Mouse (Mus musculus) hindbrain, embryonic 12.5 days (tissue): ENCODE data around the gene Lrp6. TPM values are rescaled to one million over a fixed set of nuclear protein-coding genes. Genes with fewer than 3 reads are reported as not detected.

Source experiments
- ATAC-seq: fragments of 200-750 bp; cut with Nextera tagmentation; 2 replicates; pipeline ENCODE4 v1.8.0; 2017; ENCODE audit warnings: moderate TSS enrichment; ENCODE audit not compliant: low FRiP score
- H3K27ac ChIP-seq: fragments of 300-500 bp; sonication (generic); 2 replicates; pipeline ENCODE4 v1.5.1; 2016; ENCODE audit warnings: mild to moderate bottlenecking
- H3K27me3 ChIP-seq: fragments of 300-500 bp; sonication (generic); 2 replicates; pipeline ENCODE4 v1.6.1; 2016; ENCODE audit warnings: mild to moderate bottlenecking
- H3K36me3 ChIP-seq: fragments of 300-500 bp; sonication (generic); 2 replicates; pipeline ENCODE4 v1.6.1; 2016; ENCODE audit warnings: mild to moderate bottlenecking
- H3K4me1 ChIP-seq: fragments of 300-500 bp; sonication (generic); 2 replicates; pipeline ENCODE4 v1.6.1; 2016
- H3K4me2 ChIP-seq: fragments of 300-500 bp; sonication (generic); replicated peaks from 2 replicates; pipeline ENCODE4 v1.6.1; 2016; ENCODE audit warnings: mild to moderate bottlenecking
- H3K4me3 ChIP-seq: fragments of 300-500 bp; sonication (generic); 2 replicates; pipeline ENCODE4 v1.5.1; 2016; ENCODE audit warnings: mild to moderate bottlenecking
- H3K9ac ChIP-seq: fragments of 300-500 bp; sonication (generic); 2 replicates; pipeline ENCODE4 v1.6.1; 2016; ENCODE audit warnings: mild to moderate bottlenecking, moderate library complexity
- H3K9me3 ChIP-seq: fragments of 300-500 bp; sonication (generic); replicated peaks from 2 replicates; pipeline ENCODE4 v1.6.1; 2016; ENCODE audit warnings: mild to moderate bottlenecking
- WGBS: fragments of 180-500 bp; shearing (Covaris S2); methylation state at CpG from one replicate; pipeline ENCODE4 v1.1.7; 2016; 5-methylcytosine and 5-hydroxymethylcytosine counted together
- polyA plus RNA-seq: library from polyadenylated mRNA; unstranded; fragments of >200 nt; fragmentation: Nextera tagmentation; extraction: Ambion mirVana; gene quantifications from 2 replicates; pipeline ENCODE4 v1.2.1, GENCODE M21; 2016

Lrp6 gene
- polyA plus RNA-seq, 1 experiment from 2014 or later = 39.2 TPM

DNA sequence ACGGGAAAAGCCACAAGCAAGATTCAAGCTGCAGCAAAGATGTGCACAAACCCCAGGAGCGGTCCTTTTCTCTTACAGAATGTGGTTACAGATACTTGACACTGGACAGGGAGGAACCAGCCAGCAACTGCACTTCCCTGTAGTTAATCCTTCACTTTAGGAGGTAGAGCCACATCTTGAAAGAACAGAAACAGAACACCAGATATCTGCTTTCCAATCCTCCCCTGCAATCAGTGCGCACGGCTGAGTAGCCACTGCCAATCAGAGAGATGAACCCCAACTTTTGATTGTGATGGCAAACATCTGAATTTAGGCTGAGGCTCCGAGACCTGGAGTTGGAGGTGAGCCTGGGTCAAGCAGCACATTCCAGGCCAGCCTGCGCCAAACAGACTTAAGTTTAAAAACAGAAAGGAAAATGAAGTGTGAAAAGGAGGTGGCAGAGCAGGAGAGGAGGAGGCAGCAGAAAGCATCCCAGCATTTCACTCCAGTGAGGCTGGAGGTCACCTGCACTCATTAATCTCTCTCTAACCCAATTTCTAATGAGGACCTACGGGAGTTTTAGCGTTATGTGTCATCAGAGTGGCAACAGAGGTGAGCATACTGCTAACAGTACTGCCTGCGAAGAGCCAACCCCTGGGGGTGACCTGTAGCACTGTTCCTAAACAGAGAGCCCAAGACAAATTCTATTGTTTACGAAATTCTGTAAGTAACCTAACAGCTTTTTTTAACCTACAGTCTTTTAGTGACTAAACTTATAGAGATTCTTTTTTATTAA lies 39.8 kb downstream of the Lrp6 start:
- WGBS = 73% methylated on average over 10 of the region's 10 CpGs
- H3K4me1 ChIP-seq = peaks cover 19% of the 10 kb centered on the region
- no peak overlapping the region for H3K4me2 ChIP-seq
- H3K9me3 ChIP-seq = no peaks in the 10 kb centered on the region
- H3K27ac ChIP-seq = peak overlapping the region; percentile 17; the same call in 1 of the 2 replicates
- no peak overlapping the region for H3K9ac ChIP-seq
- H3K36me3 ChIP-seq = 0 out of 2 replicates have a peak, but pooled peaks cover 3% of the 10 kb centered on the region
- no peaks in the 10 kb centered on the region for H3K27me3 ChIP-seq
- ATAC-seq = no peak
- H3K4me3 ChIP-seq = no peak overlapping the region

GRCm38 (mm10) chr6:134526275-134526674 lies 40.5 kb downstream of the Lrp6 start:
- Histone ChIP-seq H3K4me2 (no peak overlapping the region), H3K27me3 (no peaks in the 10 kb centered on the region), H3K9me3 (no peaks in the 10 kb centered on the region), H3K27ac (no peak overlapping the region), H3K4me3 (no peak overlapping the region), H3K4me1 (peaks cover 19% of the 10 kb centered on the region), H3K36me3 (0 out of 2 replicates have a peak, but pooled peaks cover 3% of the 10 kb centered on the region), H3K9ac (no peak overlapping the region)
- no peak for ATAC-seq
- WGBS = 89% methylated on average over 5 of the region's 5 CpGs

GRCm38 (mm10) chr6:134521411-134521810 lies 45.4 kb downstream of the Lrp6 start:
- 81% methylated on average over 10 of the region's 10 CpGs for WGBS
- Histone ChIP-seq H3K27me3 (no peaks in the 10 kb centered on the region), H3K4me2 (no peak overlapping the region), H3K9me3 (no peaks in the 10 kb centered on the region), H3K36me3 (0 out of 2 replicates have a peak, but pooled peaks cover 3% of the 10 kb centered on the region), H3K4me1 (peaks cover 4% of the 10 kb centered on the region), H3K4me3 (no peak overlapping the region), H3K27ac (no peak overlapping the region), H3K9ac (no peak overlapping the region)
- ATAC-seq = no peak

DNA sequence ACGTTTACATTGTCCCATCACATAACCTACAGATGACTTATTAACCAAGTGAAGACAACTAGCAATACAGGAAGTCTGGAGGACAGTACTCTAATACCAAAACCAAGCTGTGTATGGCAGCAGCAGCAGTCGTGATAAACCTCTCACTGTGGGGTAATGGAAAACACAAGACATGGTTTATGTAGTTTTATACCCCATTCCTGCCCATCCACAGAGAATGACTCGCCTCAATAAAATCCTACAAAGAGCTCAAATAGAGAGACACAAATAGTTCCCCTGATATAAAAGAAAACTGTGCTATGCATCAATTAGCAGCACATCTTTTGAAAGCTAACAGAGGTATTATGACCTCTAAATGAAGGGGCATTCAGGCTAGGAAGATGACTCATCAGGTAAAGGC lies 45.9 kb downstream of the Lrp6 start:
- Histone ChIP-seq H3K27ac (no peak overlapping the region), H3K4me2 (no peak overlapping the region), H3K27me3 (no peaks in the 10 kb centered on the region), H3K4me3 (no peak overlapping the region), H3K9me3 (no peaks in the 10 kb centered on the region), H3K4me1 (peaks cover 10% of the 10 kb centered on the region), H3K36me3 (0 out of 2 replicates have a peak, but pooled peaks cover 3% of the 10 kb centered on the region), H3K9ac (no peak overlapping the region)
- no peak for ATAC-seq
- WGBS = 73% methylated on average over 3 of the region's 3 CpGs

DNA sequence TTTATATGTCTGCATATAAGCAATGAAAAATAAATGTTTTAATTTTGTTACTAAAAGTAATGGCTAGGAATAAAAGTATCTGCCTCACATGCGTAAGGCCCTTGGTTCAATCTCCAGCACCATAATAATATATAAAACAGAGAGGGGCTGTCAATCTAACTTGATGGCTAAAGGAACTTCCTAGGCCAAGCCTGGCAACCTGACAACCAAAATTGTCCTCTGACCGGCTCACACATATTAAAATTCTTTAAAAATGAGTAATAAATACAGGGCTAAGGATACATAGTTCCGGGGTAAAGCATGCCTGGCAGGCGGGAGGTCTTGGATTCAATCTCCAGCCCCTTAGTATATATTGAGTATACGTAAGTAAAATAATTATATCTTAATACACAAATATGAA lies 48.3 kb downstream of the Lrp6 start:
- Histone ChIP-seq H3K27ac (no peak overlapping the region), H3K27me3 (no peaks in the 10 kb centered on the region), H3K4me1 (peaks cover 16% of the 10 kb centered on the region), H3K4me2 (no peak overlapping the region), H3K4me3 (no peak overlapping the region), H3K9me3 (no peaks in the 10 kb centered on the region), H3K36me3 (0 out of 2 replicates have a peak, but pooled peaks cover 3% of the 10 kb centered on the region), H3K9ac (no peak overlapping the region)
- WGBS = 81% methylated on average over 5 of the region's 5 CpGs
- no peak for ATAC-seq

DNA sequence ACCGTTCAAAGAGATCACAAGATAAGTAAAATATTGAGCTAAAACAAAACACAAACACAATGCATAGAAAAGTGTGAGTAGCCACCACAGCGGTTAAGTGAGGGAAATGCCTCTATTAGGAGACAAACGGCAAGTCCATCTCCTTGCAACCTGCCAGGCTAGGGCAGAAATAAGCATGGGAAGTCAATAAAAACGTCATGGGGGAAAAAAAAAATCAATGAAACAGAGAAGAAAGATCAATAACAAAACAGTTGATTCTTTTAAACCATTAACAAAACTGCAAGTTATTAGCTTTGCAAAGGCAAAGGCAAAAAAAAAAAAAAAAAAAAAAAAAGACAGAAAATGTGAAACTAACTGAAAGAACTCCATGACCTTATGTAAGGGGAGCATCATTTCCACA lies 49.6 kb downstream of the Lrp6 start:
- no peak for ATAC-seq
- WGBS = 73% methylated on average over 4 of the region's 4 CpGs

DNA sequence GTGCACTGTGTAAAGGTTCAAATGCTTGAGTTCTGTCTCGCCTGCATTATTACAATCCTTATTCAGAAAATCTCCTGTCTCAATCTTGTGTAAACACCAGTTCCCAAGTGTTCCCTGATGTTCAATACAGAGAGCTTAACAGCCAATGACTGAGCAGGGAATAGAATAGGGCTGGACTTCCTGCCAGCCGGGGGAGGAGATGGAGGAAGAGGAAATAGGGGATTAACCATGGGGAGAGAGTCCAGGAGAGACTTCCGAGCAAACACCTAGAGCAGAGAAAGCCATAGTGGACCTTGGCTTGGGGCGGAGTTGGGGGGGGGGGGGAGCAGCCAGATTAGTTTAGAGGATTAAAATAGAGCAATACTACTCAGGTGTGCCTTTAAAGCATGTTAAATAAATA lies 51.3 kb downstream of the Lrp6 start:
- H3K4me1 ChIP-seq = peaks cover 34% of the 10 kb centered on the region
- no peaks in the 10 kb centered on the region for H3K9me3 ChIP-seq
- H3K27me3 ChIP-seq = no peaks in the 10 kb centered on the region
- 72% methylated on average over 4 of the region's 4 CpGs for WGBS
- ATAC-seq = no peak
- H3K9ac ChIP-seq = no peak overlapping the region
- no peak overlapping the region for H3K4me2 ChIP-seq
- no peak overlapping the region for H3K4me3 ChIP-seq
- H3K27ac ChIP-seq = no peak overlapping the region
- H3K36me3 ChIP-seq = 0 out of 2 replicates have a peak, but pooled peaks cover 3% of the 10 kb centered on the region

More for the DNA sequence above, 49.6 kb downstream of the Lrp6 start:
- Histone ChIP-seq H3K9me3 (no peaks in the 10 kb centered on the region), H3K4me2 (no peak overlapping the region), H3K36me3 (0 out of 2 replicates have a peak, but pooled peaks cover 3% of the 10 kb centered on the region), H3K4me3 (no peak overlapping the region), H3K9ac (no peak overlapping the region), H3K4me1 (peaks cover 24% of the 10 kb centered on the region), H3K27me3 (no peaks in the 10 kb centered on the region), H3K27ac (no peak overlapping the region)

DNA sequence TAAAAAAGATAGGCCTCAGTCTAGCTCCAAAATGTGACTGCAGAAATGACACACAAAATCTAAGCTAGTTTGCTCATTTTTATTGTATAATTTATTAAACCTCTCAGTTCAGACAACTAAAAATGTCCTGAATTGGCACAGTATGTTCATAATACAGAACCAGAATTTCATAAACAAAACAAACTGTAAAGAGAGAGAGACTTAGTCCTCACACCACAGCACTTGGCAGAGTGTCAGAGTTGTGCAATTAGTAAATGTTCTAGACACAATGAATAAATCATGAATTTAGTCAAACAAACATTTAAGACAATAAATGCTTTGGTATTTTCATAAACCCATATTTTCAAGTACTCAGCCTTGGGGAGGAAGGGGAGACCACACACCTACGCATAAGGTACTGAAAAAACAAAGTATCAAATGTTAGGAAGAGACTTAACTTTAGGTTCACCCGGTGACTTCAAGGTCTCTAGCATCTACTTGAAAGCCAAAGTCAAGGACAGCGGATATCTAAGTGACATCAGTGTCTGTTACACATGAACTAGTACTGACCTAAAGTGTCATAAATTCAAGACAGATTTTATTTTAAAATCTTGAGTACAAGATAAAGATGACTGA lies 52.8 kb downstream of the Lrp6 start:
- Histone ChIP-seq H3K4me3 (no peak overlapping the region), H3K27me3 (no peaks in the 10 kb centered on the region), H3K4me1 (peaks cover 43% of the 10 kb centered on the region), H3K9me3 (no peaks in the 10 kb centered on the region), H3K9ac (no peak overlapping the region), H3K4me2 (no peak overlapping the region), H3K36me3 (no peaks in the 10 kb centered on the region), H3K27ac (no peak overlapping the region)
- no peak for ATAC-seq
- WGBS = 86% methylated on average over 3 of the region's 3 CpGs

DNA sequence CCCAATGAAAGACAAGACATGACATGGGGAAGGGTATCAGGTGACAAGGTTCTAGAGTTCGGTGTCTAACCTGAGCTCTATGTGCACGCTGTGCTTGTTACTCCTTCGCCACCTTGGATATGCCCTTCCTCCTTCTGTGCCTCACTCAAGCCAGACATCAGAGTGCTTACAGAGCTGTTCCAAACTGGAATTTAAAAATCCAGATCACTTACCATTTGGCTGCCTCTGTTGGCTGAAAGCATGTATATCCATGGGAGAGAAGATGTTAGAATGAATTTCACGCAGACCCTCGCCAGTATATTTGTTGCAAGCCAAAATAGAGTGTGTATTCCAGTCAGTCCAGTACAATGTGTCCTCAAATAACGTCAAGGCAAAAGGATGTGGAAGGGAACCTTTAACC lies 53.8 kb downstream of the Lrp6 start:
- Histone ChIP-seq H3K4me1 (peaks cover 43% of the 10 kb centered on the region), H3K9me3 (no peaks in the 10 kb centered on the region), H3K4me2 (no peak overlapping the region), H3K27ac (peak overlapping the region; percentile 52; the same call in 1 of the 2 replicates), H3K4me3 (no peak overlapping the region), H3K27me3 (no peaks in the 10 kb centered on the region), H3K36me3 (no peaks in the 10 kb centered on the region), H3K9ac (no peak overlapping the region)
- WGBS = 83% methylated on average over 6 of the region's 6 CpGs
- ATAC-seq = no peak

GRCm38 (mm10) chr6:134512478-134512877 lies 54.3 kb downstream of the Lrp6 start:
- Histone ChIP-seq H3K27ac (peak overlapping the region; percentile 52; the same call in 1 of the 2 replicates), H3K9ac (no peak overlapping the region), H3K36me3 (peaks cover 3% of the 10 kb centered on the region), H3K4me2 (no peak overlapping the region), H3K9me3 (no peaks in the 10 kb centered on the region), H3K4me3 (no peak overlapping the region), H3K27me3 (no peaks in the 10 kb centered on the region), H3K4me1 (peaks cover 41% of the 10 kb centered on the region)
- no peak for ATAC-seq
- WGBS = 59% methylated on average over 2 of the region's 2 CpGs

DNA sequence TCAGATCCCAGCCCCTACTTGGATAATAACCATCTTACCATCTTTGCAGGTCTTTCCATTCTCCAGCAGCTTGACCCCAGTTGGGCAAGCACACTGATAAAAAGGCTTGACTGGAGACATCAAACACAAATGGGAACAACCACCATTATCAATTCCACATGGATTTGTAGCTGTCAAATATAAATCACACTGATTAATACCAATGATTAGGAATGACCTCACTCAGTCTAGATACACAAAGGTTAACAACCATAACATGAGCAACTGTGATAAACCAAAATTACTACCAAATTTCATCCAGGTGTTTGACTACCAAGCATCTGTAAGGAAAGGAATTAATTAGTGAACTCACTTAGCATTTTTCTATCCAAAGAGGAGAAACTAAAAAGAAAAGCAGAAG lies 55.6 kb downstream of the Lrp6 start:
- no peak overlapping the region for H3K4me3 ChIP-seq
- ATAC-seq = no peak
- no peak overlapping the region for H3K27ac ChIP-seq

GRCm38 (mm10) chr6:134510280-134510679 lies 56.5 kb downstream of the Lrp6 start:
- Histone ChIP-seq H3K27me3 (no peaks in the 10 kb centered on the region), H3K36me3 (peaks cover 23% of the 10 kb centered on the region), H3K4me1 (peaks cover 27% of the 10 kb centered on the region; the same call in 1 of the 2 replicates), H3K9ac (no peak overlapping the region), H3K9me3 (no peaks in the 10 kb centered on the region), H3K4me3 (no peak overlapping the region), H3K4me2 (peak overlapping the region; percentile 14), H3K27ac (peak overlapping the region; percentile 74)
- 57% methylated on average over 2 of the region's 2 CpGs for WGBS
- peak; percentile 12; the same call in 1 of the 2 replicates for ATAC-seq

More for the DNA sequence above, 55.6 kb downstream of the Lrp6 start:
- Histone ChIP-seq H3K9ac (no peak overlapping the region), H3K4me1 (peaks cover 35% of the 10 kb centered on the region), H3K27me3 (no peaks in the 10 kb centered on the region), H3K36me3 (peaks cover 16% of the 10 kb centered on the region), H3K4me2 (no peak overlapping the region), H3K9me3 (no peaks in the 10 kb centered on the region)
